1 mouse cellular context compared by ENCODE assay signal in genomic region chr7:44405346-44406014, GRCm38 (mm10).
TF ChIP-seq lines count a peak whose summit lies in the region.

No protein-coding gene starts in this region.

TF ChIP-seq in MEL, 35 proteins besides CTCF, POLR2A, EP300 and RAD21:
- TF ChIP-seq CHD2 (IDR thresholded peaks at IDR 0.05; ENCODE audit: low read length) = peak; percentile 88
- TF ChIP-seq MEF2A (IDR thresholded peaks at IDR 0.05; ENCODE audit: extremely low read depth, insufficient replicate concordance, low read depth, low read length, poor library complexity, severe bottlenecking) = no peak
- TF ChIP-seq USF1 (IDR thresholded peaks at IDR 0.05; ENCODE audit: low read depth, low read length) = peak; percentile 81
- TF ChIP-seq HCFC1 (IDR thresholded peaks at IDR 0.05; ENCODE audit: low read depth, low read length) = peak; percentile 61
- peak; percentile 56 for TF ChIP-seq SIN3A (IDR thresholded peaks at IDR 0.05; ENCODE audit: low read length)
- TF ChIP-seq ELF1 (IDR thresholded peaks at IDR 0.05; ENCODE audit: low read depth, low read length) = peak; percentile 55
- TF ChIP-seq MYC (IDR thresholded peaks at IDR 0.05; ENCODE audit: low read depth, low read length) = no peak
- TF ChIP-seq MAX (IDR thresholded peaks at IDR 0.05; ENCODE audit: low read length) = peak; percentile 62; the same call in 1 of the 2 replicates
